Mouse (Mus musculus) myocyte (in vitro differentiated cells): ENCODE results near the gene Smug1.

ENCODE experiments used
- CEBPB ChIP-seq: IDR thresholded peaks from 2 replicates; pipeline ENCODE4 v1.6.1; 2011; ENCODE audit warnings: mild to moderate bottlenecking, moderate library complexity; ENCODE audit not compliant: poor library complexity, insufficient read depth, severe bottlenecking
- E2F4 ChIP-seq: IDR thresholded peaks from one replicate; pipeline ENCODE4 v1.6.1; 2011; ENCODE audit warnings: mild to moderate bottlenecking, control low read depth, moderate library complexity; ENCODE audit not compliant: insufficient read depth
- MYOD1 ChIP-seq, 3 experiments: IDR thresholded peaks; one replicate each; pipeline ENCODE4 v1.6.1; 2011; ENCODE audit warnings: control low read depth in 2 of 3, low read depth in 2 of 3, mild to moderate bottlenecking in 2 of 3, moderate library complexity in 1 of 3; ENCODE audit not compliant: insufficient read length in 2 of 3, control insufficient read depth in 1 of 3
- POLR2A ChIP-seq: IDR thresholded peaks from one replicate; pipeline ENCODE4 v1.6.1; 2011; ENCODE audit warnings: low read depth, mild to moderate bottlenecking, control low read depth, moderate library complexity; ENCODE audit not compliant: insufficient read length
- POLR2AphosphoS2 ChIP-seq: IDR thresholded peaks from one replicate; pipeline ENCODE4 v1.6.1; 2011; ENCODE audit warnings: low read depth, control low read depth; ENCODE audit not compliant: insufficient read length
- USF1 ChIP-seq: IDR thresholded peaks from one replicate; pipeline ENCODE4 v1.6.1; 2011; ENCODE audit warnings: low read depth, mild to moderate bottlenecking, control low read depth, moderate library complexity

DNA sequence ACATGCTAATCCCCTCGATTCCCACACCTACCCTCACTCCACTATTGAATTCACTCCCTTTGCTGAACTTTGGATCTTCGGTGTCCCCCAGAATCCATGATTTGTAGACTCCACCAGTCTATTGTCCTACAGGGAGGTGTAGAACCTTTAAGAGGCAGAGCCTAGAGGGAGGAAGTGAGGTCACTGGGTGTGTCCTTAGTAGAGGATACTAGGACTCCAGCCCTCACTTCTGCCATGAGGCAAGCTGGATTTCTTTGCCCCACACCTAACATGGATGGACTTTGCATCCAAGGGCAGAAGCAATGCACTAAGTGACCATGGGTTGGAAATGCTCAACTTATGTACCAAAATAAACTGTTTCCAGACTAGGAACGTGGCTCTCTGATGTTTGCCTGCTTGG is 14.5 kb downstream of the Smug1 start:
- TF ChIP-seq POLR2A (peak; percentile 74), USF1 (no peak), E2F4 (no peak), MYOD1 (IDR thresholded peaks at IDR 0.05; ENCODE audit: control insufficient read depth in 1 of 3, insufficient read length in 2 of 3, low read depth in 2 of 3) (no peak), POLR2AphosphoS2 (peak; percentile 83), CEBPB (no peak)
